Comparison of ENCODE assay signal across 10 mouse cellular contexts in the genomic region with DNA sequence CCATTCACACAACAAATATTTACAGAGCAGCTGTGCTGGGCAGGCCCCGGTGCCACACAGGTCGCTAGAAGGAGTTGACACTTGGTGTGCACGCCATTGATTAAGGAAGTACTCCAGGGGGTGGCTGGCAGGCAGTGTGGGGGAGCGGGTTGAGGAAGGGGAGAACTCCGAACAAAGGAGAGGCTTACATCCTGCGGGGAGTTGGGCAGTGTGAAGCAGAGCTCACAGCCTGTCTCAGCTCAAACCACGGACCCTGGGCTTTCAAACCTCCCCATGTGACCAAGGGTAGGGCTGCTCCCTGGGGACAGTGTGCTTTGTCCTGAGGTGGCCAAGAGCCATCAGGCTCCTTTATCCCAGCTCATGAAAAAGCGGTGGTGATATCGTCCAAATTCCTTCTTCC.
DNase-seq lines count a peak whose midpoint lies in the region; ATAC-seq lines count a peak whose summit lies in the region.
"Had no signal": no experiment of that assay in that cellular context is flagged by ENCODE, and none has a peak within 500 bp of the region (broad histone marks: within the 10 kb centered on the region; RNA-seq: fewer than 3 reads in every experiment).

No protein-coding gene starts in this region.

- H3K27me3 ChIP-seq in heart, embryonic 11.5 days (ENCODE audit: control insufficient read depth, insufficient read depth, low read length): peaks cover 3% of the 10 kb centered on the region; the same call in 1 of the 2 replicates
- no peaks in the 10 kb centered on the region for H3K27me3 ChIP-seq in heart, embryonic 15.5 days
- H3K27me3 ChIP-seq: CH12.LX had no signal

- 0 out of 2 replicates have a peak, but pooled peaks have one; percentile 25 for ATAC-seq in heart, embryonic 11.5 days (replicated peaks; ENCODE audit: insufficient number of reproducible peaks, low FRiP score, low TSS enrichment)
- 0 out of 2 replicates have a peak, but pooled peaks have one; percentile 24 for ATAC-seq in heart, embryonic 15.5 days (replicated peaks; ENCODE audit: insufficient number of reproducible peaks, insufficient read depth, low FRiP score, low read depth)
- peak; percentile 40; the same call in 1 of the 2 replicates for ATAC-seq in megakaryocyte progenitor cell, adult 5-6 weeks (replicated peaks; ENCODE audit: poor library complexity)

- peak overlapping the region; percentile 27 for H3K4me2 ChIP-seq in heart, embryonic 11.5 days
- H3K4me2 ChIP-seq in heart, embryonic 15.5 days: no peak overlapping the region
- H3K4me2 ChIP-seq: limb, embryonic 13.5 days had no signal

- H3K9me3 ChIP-seq in heart, embryonic 11.5 days (replicated peaks; ENCODE audit: control insufficient read depth, low read length): no peaks in the 10 kb centered on the region
- H3K9me3 ChIP-seq in heart, embryonic 15.5 days (replicated peaks): no peaks in the 10 kb centered on the region
- H3K9me3 ChIP-seq: limb, embryonic 13.5 days had no signal

- DNase-seq in heart, postnatal 25 days (ENCODE audit: low spot score): no peak
- peak; percentile 27 for DNase-seq in ES-CJ7 (ENCODE audit: low read depth, low spot score)
- no peak for DNase-seq in cerebellum, adult 18-20 months
- no peak for DNase-seq in adrenal gland, postnatal 14 days
- no peak for DNase-seq in layer of hippocampus, adult 9-10 months (ENCODE audit: low spot score)

- no peak overlapping the region for H3K27ac ChIP-seq in heart, embryonic 11.5 days (ENCODE audit: low read depth, low read length)
- no peak overlapping the region for H3K27ac ChIP-seq in heart, embryonic 15.5 days
- H3K27ac ChIP-seq: limb, embryonic 13.5 days had no signal

- H3K4me1 ChIP-seq in heart, embryonic 11.5 days (ENCODE audit: control insufficient read depth, insufficient read depth, low read length): peaks cover 20% of the 10 kb centered on the region
- peaks cover 17% of the 10 kb centered on the region; the same call in 1 of the 2 replicates for H3K4me1 ChIP-seq in heart, embryonic 15.5 days (replicated peaks)

- H3K9ac ChIP-seq in heart, embryonic 11.5 days (ENCODE audit: low read depth, low read length): no peak overlapping the region
- no peak overlapping the region for H3K9ac ChIP-seq in heart, embryonic 15.5 days
- H3K9ac ChIP-seq: limb, embryonic 13.5 days had no signal

- H3K4me3 ChIP-seq in heart, embryonic 11.5 days (ENCODE audit: low read depth, low read length): no peak overlapping the region
- no peak overlapping the region for H3K4me3 ChIP-seq in heart, embryonic 15.5 days
- H3K4me3 ChIP-seq: limb, embryonic 13.5 days had no signal

- 8% methylated on average over 9 of the region's 9 CpGs for WGBS in heart, embryonic 11.5 days (ENCODE audit: insufficient replicate concordance)
- 13% methylated on average over 9 of the region's 9 CpGs for WGBS in heart, embryonic 15.5 days

- no peaks in the 10 kb centered on the region for H3K36me3 ChIP-seq in heart, embryonic 11.5 days (ENCODE audit: control insufficient read depth, insufficient read depth, low read length)
- H3K36me3 ChIP-seq in heart, embryonic 15.5 days: no peaks in the 10 kb centered on the region
- H3K36me3 ChIP-seq: limb, embryonic 13.5 days had no signal

- intact Hi-C loops in heart, postnatal 25 days (cut with DNase I): no loop called here
